Mouse (Mus musculus): Measurements from ENCODE around the gene Skil. TPM values are rescaled to one million over a fixed set of nuclear protein-coding genes. Genes with fewer than 3 reads are reported as not detected.
"Not testable (repeated sequence)": the region's sequence is repeated elsewhere in the genome, so short reads cannot be mapped to it uniquely, and the experiment has no call there.

The Skil gene
- polyA plus RNA-seq, 1 experiment from 2014 or later: 19.3 TPM

DNA sequence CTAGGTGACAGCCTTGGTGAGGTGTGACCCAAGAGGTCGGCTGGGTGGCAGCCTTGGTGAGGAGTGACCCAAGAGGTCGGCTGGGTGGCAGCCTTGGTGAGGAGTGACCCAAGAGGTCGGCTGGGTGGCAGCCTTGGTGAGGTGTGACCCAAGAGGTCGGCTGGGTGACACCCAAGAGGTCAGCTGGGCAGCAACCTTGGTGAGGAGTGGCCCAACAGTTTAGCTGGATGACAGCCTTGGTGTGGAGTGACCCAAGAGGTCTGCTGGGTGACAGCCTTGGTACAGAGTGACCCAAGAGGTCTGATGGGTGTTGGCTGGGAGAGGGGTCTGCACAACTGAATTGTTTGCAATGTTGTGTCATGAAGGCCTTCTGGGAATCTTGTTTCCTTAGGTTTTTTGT is 41.7 kb downstream of the Skil start:
- not testable (repeated sequence) for H3K9me3 ChIP-seq; H3K27me3 ChIP-seq (replicated peaks); H3K9ac ChIP-seq; H3K36me3 ChIP-seq; H3K4me3 ChIP-seq (replicated peaks); ATAC-seq (ENCODE audit: insufficient read depth, low FRiP score, low read depth); H3K27ac ChIP-seq; H3K4me2 ChIP-seq
- WGBS: 68% methylated on average over 4 of the region's 4 CpGs
- H3K4me1 ChIP-seq: peaks cover 10% of the 10 kb centered on the region; the same call in 1 of the 2 replicates

DNA sequence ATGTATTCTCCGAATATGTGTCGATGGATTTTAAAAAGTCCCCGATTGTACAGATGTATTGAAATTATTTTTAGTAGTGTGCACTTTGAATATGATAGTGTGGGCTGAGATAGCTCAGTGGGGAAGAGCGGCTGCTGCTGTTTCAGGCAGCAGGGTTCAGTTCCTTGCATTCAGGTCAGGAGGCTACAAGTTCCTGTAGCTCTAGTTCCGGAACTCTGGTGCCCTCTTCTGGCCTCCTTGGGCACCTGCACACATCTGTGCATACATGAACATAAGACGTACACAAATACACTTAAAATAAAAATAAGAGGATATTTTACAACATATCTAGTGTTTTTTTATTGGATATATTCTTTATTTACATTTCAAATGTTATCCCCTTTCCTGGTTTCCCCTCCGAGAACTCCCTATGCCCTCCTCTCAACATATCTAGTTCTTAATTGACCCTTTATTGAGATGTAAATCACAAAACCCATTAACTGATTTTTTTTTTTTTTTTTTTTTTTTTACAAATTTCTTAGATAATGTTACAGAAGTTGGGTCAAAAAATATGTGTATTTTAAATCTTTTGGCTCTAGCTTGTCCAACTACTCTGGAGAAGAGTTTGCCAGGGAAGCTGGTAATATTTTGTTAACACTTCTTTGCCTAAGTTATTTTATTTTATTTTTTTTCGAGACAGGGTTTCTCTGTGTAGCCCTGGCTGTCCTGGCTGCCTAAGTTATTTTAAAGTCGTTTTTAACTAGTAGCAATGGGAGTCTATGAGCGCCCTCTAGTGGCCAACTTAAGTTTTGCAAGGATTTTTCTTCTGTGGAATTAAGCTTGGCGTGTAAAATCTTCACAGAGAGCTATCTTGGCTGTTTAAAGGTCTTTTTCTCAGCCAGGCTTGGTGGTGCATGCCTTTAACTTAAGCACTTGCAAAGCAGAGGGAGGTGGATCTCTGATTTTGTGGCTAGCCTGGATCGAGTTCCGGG is 43.9 kb downstream of the Skil start:
- Histone ChIP-seq H3K27me3 (replicated peaks) (no peaks in the 10 kb centered on the region), H3K9me3 (no peaks in the 10 kb centered on the region), H3K4me2 (no peak overlapping the region), H3K27ac (no peak overlapping the region), H3K9ac (no peak overlapping the region), H3K4me3 (replicated peaks) (no peak overlapping the region), H3K4me1 (peaks cover 9% of the 10 kb centered on the region; the same call in 1 of the 2 replicates), H3K36me3 (no peaks in the 10 kb centered on the region)
- ATAC-seq (ENCODE audit: insufficient read depth, low FRiP score, low read depth): no peak
- 57% methylated on average over 13 of the region's 13 CpGs for WGBS

DNA sequence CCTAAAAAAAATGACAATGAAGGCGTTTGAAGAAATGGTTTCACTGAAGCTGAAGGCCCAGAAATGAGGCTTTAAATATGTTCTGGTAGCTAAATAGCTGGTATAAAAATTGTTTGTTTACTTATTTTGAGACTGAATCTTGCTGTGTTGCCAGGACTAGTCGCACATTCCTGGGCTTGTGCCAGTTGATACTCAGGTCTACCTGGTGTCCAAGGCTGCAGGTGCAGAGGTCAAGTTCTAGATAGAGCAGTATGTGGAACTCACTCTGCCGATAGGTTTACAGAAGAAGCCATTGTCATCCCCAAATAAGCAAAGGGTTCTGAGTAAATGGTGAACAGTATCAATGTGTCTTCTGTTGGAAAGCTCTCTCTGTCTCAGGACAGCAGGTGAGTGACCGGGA is 46.8 kb downstream of the Skil start:
- H3K9me3 ChIP-seq: no peaks in the 10 kb centered on the region
- H3K27me3 ChIP-seq (replicated peaks): no peaks in the 10 kb centered on the region
- no peak for ATAC-seq (ENCODE audit: insufficient read depth, low FRiP score, low read depth)
- no peaks in the 10 kb centered on the region for H3K4me1 ChIP-seq
- H3K4me3 ChIP-seq (replicated peaks): no peak overlapping the region
- WGBS: 83% methylated on average over 4 of the region's 4 CpGs
- H3K9ac ChIP-seq: no peak overlapping the region
- H3K36me3 ChIP-seq: no peaks in the 10 kb centered on the region
- H3K27ac ChIP-seq: no peak overlapping the region
- H3K4me2 ChIP-seq: no peak overlapping the region

DNA sequence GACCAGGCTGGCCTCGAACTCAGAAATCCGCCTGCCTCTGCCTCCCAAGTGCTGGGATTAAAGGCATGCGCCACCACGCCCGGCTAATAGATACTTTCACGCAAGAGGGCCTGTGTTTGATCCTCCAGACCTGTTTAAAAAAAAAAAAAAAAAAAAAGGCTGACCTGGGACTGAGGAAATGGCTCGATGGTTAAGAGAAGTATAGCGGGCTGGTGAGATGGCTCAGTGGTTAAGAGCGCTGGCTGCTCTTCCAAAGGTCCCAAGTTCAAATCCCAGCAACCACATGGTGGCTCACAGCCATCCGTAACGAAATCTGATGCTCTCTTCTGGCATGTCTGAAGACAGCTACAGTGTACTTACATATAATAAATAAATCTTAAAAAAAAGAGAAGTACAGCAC is 50.4 kb downstream of the Skil start:
- H3K4me1 ChIP-seq: peaks cover 12% of the 10 kb centered on the region
- H3K27ac ChIP-seq; H3K4me2 ChIP-seq; H3K27me3 ChIP-seq (replicated peaks); H3K9me3 ChIP-seq; H3K9ac ChIP-seq; ATAC-seq (ENCODE audit: insufficient read depth, low FRiP score, low read depth); H3K36me3 ChIP-seq; H3K4me3 ChIP-seq (replicated peaks): not testable (repeated sequence)
- WGBS: 88% methylated on average over 11 of the region's 11 CpGs

DNA sequence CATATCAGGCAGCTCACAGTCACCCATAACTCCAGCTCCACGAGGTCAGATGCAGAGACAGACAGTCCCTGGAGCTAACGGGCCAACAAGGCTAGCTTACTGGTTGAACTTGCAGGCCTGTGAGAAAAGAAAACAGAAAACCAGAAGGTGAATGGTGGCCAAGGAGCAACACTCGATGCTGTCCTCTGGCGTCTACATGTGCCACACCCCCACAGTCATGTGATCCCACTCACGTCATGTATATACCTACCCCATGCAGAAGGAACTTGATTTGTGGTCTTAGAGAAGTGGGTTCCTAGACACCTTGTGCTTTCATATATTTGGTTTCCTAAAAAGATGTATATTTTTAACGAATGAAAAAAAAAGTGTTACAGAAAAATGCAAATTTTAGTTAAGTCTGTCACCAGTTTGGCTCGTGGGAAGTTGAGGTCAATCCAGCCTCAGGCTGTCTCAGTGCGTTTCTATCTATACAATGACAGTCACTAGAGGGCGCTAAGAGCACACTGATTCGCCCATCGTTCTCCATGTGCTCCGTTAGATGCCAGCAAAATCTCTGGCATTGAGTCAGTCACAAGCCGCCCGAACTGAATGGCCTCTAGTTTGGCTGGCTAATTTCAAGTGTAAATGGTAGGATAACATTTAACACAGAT is 50.9 kb downstream of the Skil start:
- Histone ChIP-seq H3K4me1 (peaks cover 12% of the 10 kb centered on the region), H3K9me3 (no peaks in the 10 kb centered on the region), H3K27me3 (replicated peaks) (peaks cover 8% of the 10 kb centered on the region; the same call in 1 of the 2 replicates), H3K4me2 (no peak overlapping the region), H3K27ac (no peak overlapping the region), H3K36me3 (no peaks in the 10 kb centered on the region), H3K9ac (no peak overlapping the region), H3K4me3 (replicated peaks) (no peak overlapping the region)
- 13% methylated on average over 14 of the region's 14 CpGs for WGBS
- peak; percentile 77; the same call in 1 of the 2 replicates for ATAC-seq (ENCODE audit: insufficient read depth, low FRiP score, low read depth)

DNA sequence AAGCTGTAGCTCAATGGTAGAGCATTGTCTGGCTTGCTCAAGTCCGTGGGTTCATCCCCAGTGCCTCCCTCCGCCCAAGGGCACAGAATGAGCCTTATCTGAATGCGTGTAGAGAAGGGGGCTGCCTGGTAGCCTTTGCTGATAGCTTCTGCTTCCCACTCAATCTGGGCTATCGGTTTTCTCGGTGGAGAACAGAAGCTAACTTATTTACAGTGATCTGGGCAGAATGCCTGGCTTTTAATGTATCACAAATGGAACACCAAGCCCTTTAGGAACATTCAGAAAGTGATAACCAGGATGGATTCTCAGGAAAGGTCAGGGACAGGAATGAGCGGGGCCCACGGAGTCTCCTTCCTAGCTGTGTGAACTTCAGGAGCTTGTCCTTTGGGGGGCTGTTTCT is 53.7 kb downstream of the Skil start:
- Histone ChIP-seq H3K4me1 (peaks cover 12% of the 10 kb centered on the region), H3K27me3 (replicated peaks) (peaks cover 8% of the 10 kb centered on the region; the same call in 1 of the 2 replicates), H3K4me2 (no peak overlapping the region), H3K4me3 (replicated peaks) (no peak overlapping the region), H3K9me3 (no peaks in the 10 kb centered on the region), H3K27ac (no peak overlapping the region), H3K36me3 (no peaks in the 10 kb centered on the region), H3K9ac (no peak overlapping the region)
- no peak for ATAC-seq (ENCODE audit: insufficient read depth, low FRiP score, low read depth)
- 71% methylated on average over 7 of the region's 7 CpGs for WGBS

DNA sequence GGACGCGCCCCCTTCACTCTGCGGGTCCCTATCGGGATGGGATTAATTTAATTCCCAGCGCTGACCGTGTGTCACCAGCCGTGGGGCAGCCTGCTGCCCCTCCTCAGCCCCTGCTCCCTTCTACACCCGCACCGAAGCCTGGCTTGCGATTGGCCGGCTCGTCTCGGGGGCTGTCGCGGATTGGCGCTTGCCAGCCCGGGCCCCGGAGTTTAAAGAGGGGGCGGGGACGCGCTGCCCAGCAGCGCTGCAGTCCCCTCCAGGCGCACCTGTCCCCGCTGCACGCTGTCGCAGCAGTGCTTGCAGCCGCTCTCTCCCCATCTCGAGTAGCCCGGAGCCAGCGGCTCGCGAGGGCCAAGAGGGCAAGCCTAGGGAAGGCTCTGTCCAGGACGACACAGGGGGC is 54.8 kb downstream of the Skil start, which contains the start of gene Cldn11:
TSS of gene Cldn11 (plus strand) at position 215 of the 400 bp plus-strand sequence.
- Histone ChIP-seq H3K4me3 (replicated peaks) (peak within 1 kb of the TSS; percentile 37), H3K9ac (no peak within 1 kb of the TSS), H3K27me3 (replicated peaks) (peaks cover 8% of the 10 kb centered on the region; the same call in 1 of the 2 replicates)

DNA sequence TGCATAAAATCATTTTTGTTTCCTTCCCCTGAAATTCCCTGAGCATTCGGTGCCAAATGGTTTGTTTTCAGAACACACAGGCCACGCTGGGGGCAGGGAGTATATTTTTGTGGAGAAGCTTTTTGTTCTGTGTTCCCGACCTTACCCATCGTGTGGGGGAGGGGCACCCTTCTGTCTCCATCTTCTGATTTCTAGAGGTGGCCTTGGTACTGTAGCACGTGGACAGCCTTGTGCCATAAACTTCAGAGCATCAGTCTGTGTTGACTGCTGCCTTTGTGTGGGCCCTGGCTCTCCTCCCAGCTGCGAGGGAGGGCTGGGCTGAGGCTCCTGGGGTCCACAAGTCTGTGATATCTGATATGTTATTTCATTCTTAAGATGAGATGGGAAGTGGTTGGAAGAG is 57.2 kb downstream of the Skil start:
- H3K9me3 ChIP-seq: no peaks in the 10 kb centered on the region
- no peak overlapping the region for H3K9ac ChIP-seq
- ATAC-seq (ENCODE audit: insufficient read depth, low FRiP score, low read depth): no peak
- no peak overlapping the region for H3K4me2 ChIP-seq
- no peak overlapping the region for H3K4me3 ChIP-seq (replicated peaks)
- no peak overlapping the region for H3K27ac ChIP-seq
- 45% methylated on average over 6 of the region's 6 CpGs for WGBS
- peaks cover 8% of the 10 kb centered on the region; the same call in 1 of the 2 replicates for H3K27me3 ChIP-seq (replicated peaks)
- H3K4me1 ChIP-seq: peaks cover 12% of the 10 kb centered on the region
- H3K36me3 ChIP-seq: no peaks in the 10 kb centered on the region

More for the DNA sequence above, 54.8 kb downstream of the Skil start, which contains the start of gene Cldn11:
- WGBS: under 1% methylated on average over 33 of the region's 33 CpGs
- Histone ChIP-seq H3K4me1 (peaks cover 12% of the 10 kb centered on the region), H3K27ac (no peak within 1 kb of the TSS), H3K36me3 (no peaks in the 10 kb centered on the region), H3K9me3 (no peaks in the 10 kb centered on the region), H3K4me2 (peak within 1 kb of the TSS; percentile 85)
- ATAC-seq (ENCODE audit: insufficient read depth, low FRiP score, low read depth): peak; percentile 76

DNA sequence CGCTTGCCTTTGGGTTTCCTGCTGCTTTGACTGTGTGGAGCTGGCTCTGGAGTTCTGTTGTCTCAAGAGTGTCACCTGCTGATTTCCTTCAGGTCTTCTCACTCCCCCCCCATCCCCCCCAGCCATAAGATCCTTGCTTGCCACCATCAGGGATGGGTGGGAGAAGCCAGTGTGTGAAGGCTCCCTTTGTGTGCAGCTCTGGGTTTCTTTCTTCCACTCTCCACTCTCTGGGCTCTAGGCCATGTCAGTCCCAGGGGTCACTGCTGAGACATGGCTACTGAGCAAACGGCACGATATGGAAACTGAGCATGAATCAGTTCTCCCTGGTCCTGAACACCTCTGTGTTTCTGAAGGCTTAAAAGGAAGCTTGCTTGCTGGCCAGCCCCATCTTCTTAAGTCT is 61.3 kb downstream of the Skil start:
- Histone ChIP-seq H3K27ac (no peak overlapping the region), H3K36me3 (no peaks in the 10 kb centered on the region), H3K4me3 (replicated peaks) (no peak overlapping the region), H3K4me1 (no peaks in the 10 kb centered on the region), H3K9me3 (no peaks in the 10 kb centered on the region), H3K4me2 (no peak overlapping the region), H3K27me3 (replicated peaks) (no peaks in the 10 kb centered on the region), H3K9ac (no peak overlapping the region)
- 71% methylated on average over 3 of the region's 3 CpGs for WGBS
- no peak for ATAC-seq (ENCODE audit: insufficient read depth, low FRiP score, low read depth)

DNA sequence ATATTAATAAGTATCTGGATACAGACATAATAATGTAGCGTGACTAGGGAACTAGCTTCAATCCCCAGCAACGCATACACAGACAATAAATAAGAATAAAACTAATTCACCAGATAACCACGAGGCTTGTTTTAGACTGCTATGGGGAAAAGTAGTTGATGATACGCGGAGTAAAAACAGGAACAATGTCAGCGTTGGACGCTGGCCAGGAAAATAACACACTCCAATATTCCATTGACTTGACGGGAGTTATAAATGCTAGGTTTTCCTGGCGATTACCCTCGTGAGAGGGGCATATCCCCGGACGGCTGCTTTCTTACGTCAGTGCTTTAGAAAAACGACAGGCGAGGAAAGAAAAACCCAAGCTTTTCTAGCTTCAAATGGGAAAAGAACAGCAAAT is 62.9 kb downstream of the Skil start:
- H3K27me3 ChIP-seq (replicated peaks): no peaks in the 10 kb centered on the region
- no peak overlapping the region for H3K27ac ChIP-seq
- no peaks in the 10 kb centered on the region for H3K36me3 ChIP-seq
- no peak for ATAC-seq (ENCODE audit: insufficient read depth, low FRiP score, low read depth)
- H3K4me1 ChIP-seq: no peaks in the 10 kb centered on the region
- no peak overlapping the region for H3K9ac ChIP-seq
- WGBS: 56% methylated on average over 15 of the region's 15 CpGs
- H3K4me3 ChIP-seq (replicated peaks): no peak overlapping the region
- H3K9me3 ChIP-seq: no peaks in the 10 kb centered on the region
- no peak overlapping the region for H3K4me2 ChIP-seq

DNA sequence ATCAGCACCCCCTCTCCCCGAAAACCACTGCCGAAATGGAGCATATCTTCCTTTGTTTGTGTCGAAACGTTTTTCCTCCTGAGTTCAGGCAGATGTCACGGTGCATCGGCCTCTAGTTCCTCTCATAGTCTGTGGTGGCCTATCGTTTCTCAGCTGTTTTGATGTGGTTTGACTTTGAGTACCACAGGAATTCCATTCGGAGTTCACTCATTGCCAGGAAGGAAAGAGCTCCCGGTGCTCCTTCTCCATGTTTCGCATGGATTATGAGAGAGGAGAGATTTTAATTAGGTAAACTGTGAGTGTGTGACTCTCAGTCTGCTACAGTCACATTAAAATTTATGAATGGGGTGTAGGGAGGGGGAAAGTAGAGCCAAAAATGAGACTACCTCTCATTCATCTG is 65.2 kb downstream of the Skil start:
- 79% methylated on average over 10 of the region's 10 CpGs for WGBS

DNA sequence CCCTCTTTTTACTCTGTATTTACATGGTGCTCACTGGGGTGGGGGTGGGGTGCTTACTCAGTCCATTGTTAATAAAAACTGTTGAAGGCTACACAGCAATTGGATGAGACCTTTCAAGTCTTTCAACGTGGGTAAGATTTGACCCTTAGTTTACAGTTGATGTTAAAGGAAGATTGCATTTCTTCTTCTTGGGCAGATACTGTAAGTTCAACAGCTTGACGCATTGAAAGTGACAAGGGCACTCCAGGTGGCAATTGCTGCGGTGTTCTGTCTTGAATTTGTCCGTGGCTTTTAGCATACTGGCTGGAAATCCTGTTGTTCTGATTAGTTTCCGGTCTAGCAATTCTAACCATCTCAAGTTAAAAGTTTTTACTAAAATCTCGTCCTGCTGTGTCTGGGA is 66.5 kb downstream of the Skil start:
- Histone ChIP-seq H3K27me3 (replicated peaks) (no peaks in the 10 kb centered on the region), H3K4me3 (replicated peaks) (no peak overlapping the region), H3K36me3 (no peaks in the 10 kb centered on the region), H3K9me3 (no peaks in the 10 kb centered on the region), H3K27ac (no peak overlapping the region), H3K9ac (no peak overlapping the region), H3K4me1 (no peaks in the 10 kb centered on the region), H3K4me2 (no peak overlapping the region)
- 44% methylated on average over 6 of the region's 6 CpGs for WGBS
- no peak for ATAC-seq (ENCODE audit: insufficient read depth, low FRiP score, low read depth)

More for the DNA sequence above, 65.2 kb downstream of the Skil start:
- Histone ChIP-seq H3K9me3 (no peaks in the 10 kb centered on the region), H3K4me1 (no peaks in the 10 kb centered on the region), H3K36me3 (no peaks in the 10 kb centered on the region), H3K9ac (no peak overlapping the region), H3K27me3 (replicated peaks) (no peaks in the 10 kb centered on the region), H3K27ac (no peak overlapping the region), H3K4me2 (no peak overlapping the region), H3K4me3 (replicated peaks) (no peak overlapping the region)
- ATAC-seq (ENCODE audit: insufficient read depth, low FRiP score, low read depth): no peak

Data from stomach, embryonic 15.5 days (tissue).